Mouse (Mus musculus): Measurements from ENCODE around the gene Usp37. TPM values are rescaled to one million over a fixed set of nuclear protein-coding genes. Genes with fewer than 3 reads are reported as not detected.

Usp37 gene
- polyA plus RNA-seq, 1 experiment, result 11.7 TPM

DNA sequence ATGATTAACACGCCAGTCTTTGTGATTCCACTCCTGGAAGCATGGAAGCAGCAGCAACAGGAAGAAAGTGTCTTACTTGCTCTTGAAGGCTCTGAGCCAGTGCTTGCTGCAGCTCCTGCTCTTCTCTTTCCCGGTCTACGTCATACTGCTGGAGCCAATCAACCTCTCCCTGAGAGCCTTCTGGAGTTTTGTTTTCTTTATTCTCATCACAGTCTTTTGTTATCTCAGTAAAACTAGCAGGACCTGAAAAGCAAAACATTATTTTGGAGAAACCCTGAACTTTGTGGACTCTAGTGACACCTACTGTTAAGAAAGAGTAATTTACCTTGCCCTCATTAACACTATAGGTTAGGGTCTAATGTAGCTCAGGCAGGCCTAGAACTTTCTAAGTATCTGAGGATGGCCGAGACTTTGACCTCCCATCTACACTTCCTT, 91.5 kb downstream of the Usp37 start:
- no peak for TF ChIP-seq POLR2A (IDR thresholded peaks at IDR 0.05; ENCODE audit: borderline replicate concordance, insufficient read depth, low read length)
- TF ChIP-seq CTCF (IDR thresholded peaks at IDR 0.05; ENCODE audit: borderline replicate concordance, insufficient read depth, low read depth, low read length), result peak; percentile 44; the same call in 1 of the 2 replicates
- H3K27ac ChIP-seq (ENCODE audit: insufficient read depth, low read length), result no peak overlapping the region
- H3K4me3 ChIP-seq (replicated peaks; ENCODE audit: insufficient read depth, low read depth, low read length), result no peak overlapping the region
- H3K4me1 ChIP-seq (ENCODE audit: control insufficient read depth, insufficient read depth, low read length), result no peaks in the 10 kb centered on the region
- WGBS, result 57% methylated on average over 4 of the region's 4 CpGs
- DNase-seq, result peak; percentile 17 to 28
- H3K27me3 ChIP-seq (ENCODE audit: control insufficient read depth, insufficient read depth, low read length), result no peaks in the 10 kb centered on the region

GRCm38 (mm10) chr1:74444538-74444937, 99.5 kb downstream of the Usp37 start:
- DNase-seq, result no peak
- WGBS, result 98% methylated on average over 2 of the region's 2 CpGs

DNA sequence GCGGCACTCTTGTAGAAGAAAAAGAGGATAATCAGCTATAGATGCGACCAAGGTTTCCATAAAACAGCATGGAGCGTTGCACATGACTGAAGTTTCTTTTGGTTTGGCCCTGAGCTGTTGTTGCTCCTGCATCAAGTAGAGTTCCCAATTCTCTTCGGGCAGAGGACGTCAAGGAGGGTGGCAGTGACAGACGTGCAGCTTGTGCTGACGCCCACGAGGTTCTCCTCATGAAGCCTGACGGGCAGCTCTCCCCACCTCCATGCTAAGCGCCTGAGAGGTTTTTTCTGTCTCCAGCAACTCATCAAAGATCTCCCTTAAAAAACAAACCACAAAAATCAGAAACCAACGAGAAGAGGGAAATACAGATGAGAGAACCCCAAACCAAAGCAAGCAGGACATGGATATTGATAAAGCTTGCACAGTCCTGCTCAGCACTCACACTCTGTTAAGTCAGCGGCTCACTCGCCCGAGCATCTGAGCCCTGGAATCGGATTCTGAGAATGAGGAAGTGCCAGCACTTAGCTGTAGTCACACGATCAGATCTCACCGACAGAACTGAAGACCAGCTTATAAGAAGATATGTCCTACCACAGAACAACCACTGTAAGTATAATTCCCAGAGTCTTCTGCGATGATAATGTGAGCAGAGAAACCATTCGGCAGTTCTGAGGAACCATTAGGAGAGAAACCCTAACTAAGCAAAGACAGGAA, 104.8 kb downstream of the Usp37 start:
- no peak for DNase-seq
- Histone ChIP-seq H3K4me3 (replicated peaks; ENCODE audit: insufficient read depth, low read depth, low read length) (no peak overlapping the region), H3K4me1 (ENCODE audit: control insufficient read depth, insufficient read depth, low read length) (no peaks in the 10 kb centered on the region), H3K27ac (ENCODE audit: insufficient read depth, low read length) (no peak overlapping the region), H3K27me3 (ENCODE audit: control insufficient read depth, insufficient read depth, low read length) (no peaks in the 10 kb centered on the region)
- WGBS, result 87% methylated on average over 19 of the region's 19 CpGs
- TF ChIP-seq CTCF (IDR thresholded peaks at IDR 0.05; ENCODE audit: borderline replicate concordance, insufficient read depth, low read depth, low read length) (no peak), POLR2A (IDR thresholded peaks at IDR 0.05; ENCODE audit: borderline replicate concordance, insufficient read depth, low read length) (no peak)

More at GRCm38 (mm10) chr1:74444538-74444937, 99.5 kb downstream of the Usp37 start:
- TF ChIP-seq CTCF (IDR thresholded peaks at IDR 0.05; ENCODE audit: borderline replicate concordance, insufficient read depth, low read depth, low read length), result no peak
- TF ChIP-seq POLR2A (IDR thresholded peaks at IDR 0.05; ENCODE audit: borderline replicate concordance, insufficient read depth, low read length), result no peak
- Histone ChIP-seq H3K27ac (ENCODE audit: insufficient read depth, low read length) (no peak overlapping the region), H3K27me3 (ENCODE audit: control insufficient read depth, insufficient read depth, low read length) (no peaks in the 10 kb centered on the region), H3K4me3 (replicated peaks; ENCODE audit: insufficient read depth, low read depth, low read length) (no peak overlapping the region), H3K4me1 (ENCODE audit: control insufficient read depth, insufficient read depth, low read length) (no peaks in the 10 kb centered on the region)

DNA sequence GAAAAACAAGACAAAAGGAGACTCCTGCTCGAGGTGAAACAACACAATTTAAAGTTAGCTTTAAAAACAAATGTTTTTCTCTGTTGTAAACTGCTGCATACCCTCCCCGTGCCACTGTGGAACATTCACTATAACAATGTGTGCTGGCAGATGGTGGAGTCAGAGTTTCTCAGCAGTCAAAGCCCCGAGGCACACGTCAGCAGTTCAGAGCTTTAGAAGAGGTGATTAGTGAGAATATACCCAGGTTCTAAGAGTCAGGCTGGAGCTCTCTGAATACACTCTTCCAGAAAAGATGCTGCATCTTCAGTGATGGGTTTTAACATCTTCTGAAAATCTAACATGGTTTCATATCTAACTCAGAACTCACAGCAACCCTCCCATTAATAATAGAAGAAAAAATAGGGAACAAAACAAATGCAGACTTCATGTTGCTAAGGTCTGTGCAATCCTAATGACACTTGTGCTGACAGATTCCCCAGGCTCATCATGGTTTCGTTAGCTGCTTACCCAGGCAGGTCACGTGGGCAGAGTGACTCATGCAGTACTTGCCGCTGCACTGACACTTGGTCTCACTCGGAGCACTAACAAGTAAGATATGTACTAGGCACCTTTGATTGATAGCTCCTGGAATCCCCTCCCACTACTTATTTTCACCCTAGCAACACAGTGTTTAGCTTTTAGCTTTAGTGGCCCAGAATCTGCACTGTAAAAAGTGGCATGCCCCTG, 106.2 kb downstream of the Usp37 start:
- no peak overlapping the region for H3K27ac ChIP-seq (ENCODE audit: insufficient read depth, low read length)
- no peak for TF ChIP-seq POLR2A (IDR thresholded peaks at IDR 0.05; ENCODE audit: borderline replicate concordance, insufficient read depth, low read length)
- H3K4me3 ChIP-seq (replicated peaks; ENCODE audit: insufficient read depth, low read depth, low read length), result no peak overlapping the region
- WGBS, result 80% methylated on average over 8 of the region's 8 CpGs
- no peaks in the 10 kb centered on the region for H3K27me3 ChIP-seq (ENCODE audit: control insufficient read depth, insufficient read depth, low read length)
- DNase-seq, result peak in 1 of 2 experiments; percentile 32
- no peaks in the 10 kb centered on the region for H3K4me1 ChIP-seq (ENCODE audit: control insufficient read depth, insufficient read depth, low read length)

DNA sequence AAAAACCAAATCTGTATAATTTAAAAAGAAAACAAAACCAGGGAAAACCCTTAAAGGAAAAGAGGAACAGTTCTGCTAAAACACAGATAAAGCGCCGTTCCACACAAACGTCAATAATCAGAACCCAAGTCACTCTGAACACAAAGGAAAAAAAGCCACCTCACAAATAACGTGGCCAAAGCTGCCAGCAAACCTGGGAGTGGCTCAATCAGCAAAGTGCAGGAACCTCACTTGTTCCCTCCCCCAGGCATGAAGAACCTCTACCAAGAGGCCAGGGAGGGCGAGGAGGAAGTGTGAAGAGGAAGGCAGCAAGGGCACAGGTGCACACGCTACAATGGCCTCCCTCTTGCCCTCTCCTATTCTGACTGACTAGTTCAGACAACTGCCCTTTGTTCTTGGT, 108.5 kb downstream of the Usp37 start:
- H3K4me3 ChIP-seq (replicated peaks; ENCODE audit: insufficient read depth, low read depth, low read length), result no peak overlapping the region
- H3K4me1 ChIP-seq (ENCODE audit: control insufficient read depth, insufficient read depth, low read length), result no peaks in the 10 kb centered on the region
- no peak overlapping the region for H3K27ac ChIP-seq (ENCODE audit: insufficient read depth, low read length)
- TF ChIP-seq POLR2A (IDR thresholded peaks at IDR 0.05; ENCODE audit: borderline replicate concordance, insufficient read depth, low read length) (no peak), CTCF (IDR thresholded peaks at IDR 0.05; ENCODE audit: borderline replicate concordance, insufficient read depth, low read depth, low read length) (no peak)
- no peaks in the 10 kb centered on the region for H3K27me3 ChIP-seq (ENCODE audit: control insufficient read depth, insufficient read depth, low read length)
- no peak for DNase-seq
- WGBS, result 88% methylated on average over 6 of the region's 6 CpGs

GRCm38 (mm10) chr1:74434596-74434995, 109.5 kb downstream of the Usp37 start:
- WGBS, result 59% methylated on average over 5 of the region's 5 CpGs

GRCm38 (mm10) chr1:74433220-74433619, 110.9 kb downstream of the Usp37 start:
- no peak overlapping the region for H3K27ac ChIP-seq (ENCODE audit: insufficient read depth, low read length)
- 86% methylated on average over 6 of the region's 6 CpGs for WGBS
- no peak for TF ChIP-seq CTCF (IDR thresholded peaks at IDR 0.05; ENCODE audit: borderline replicate concordance, insufficient read depth, low read depth, low read length)
- TF ChIP-seq POLR2A (IDR thresholded peaks at IDR 0.05; ENCODE audit: borderline replicate concordance, insufficient read depth, low read length), result no peak

More at GRCm38 (mm10) chr1:74434596-74434995, 109.5 kb downstream of the Usp37 start:
- TF ChIP-seq POLR2A (IDR thresholded peaks at IDR 0.05; ENCODE audit: borderline replicate concordance, insufficient read depth, low read length) (no peak), CTCF (IDR thresholded peaks at IDR 0.05; ENCODE audit: borderline replicate concordance, insufficient read depth, low read depth, low read length) (no peak)
- Histone ChIP-seq H3K27ac (ENCODE audit: insufficient read depth, low read length) (no peak overlapping the region), H3K4me3 (replicated peaks; ENCODE audit: insufficient read depth, low read depth, low read length) (no peak overlapping the region), H3K27me3 (ENCODE audit: control insufficient read depth, insufficient read depth, low read length) (no peaks in the 10 kb centered on the region), H3K4me1 (ENCODE audit: control insufficient read depth, insufficient read depth, low read length) (no peaks in the 10 kb centered on the region)
- no peak for DNase-seq

GRCm38 (mm10) chr1:74425845-74426244, 118.2 kb downstream of the Usp37 start:
- TF ChIP-seq CTCF (IDR thresholded peaks at IDR 0.05; ENCODE audit: borderline replicate concordance, insufficient read depth, low read depth, low read length) (no peak), POLR2A (IDR thresholded peaks at IDR 0.05; ENCODE audit: borderline replicate concordance, insufficient read depth, low read length) (no peak)
- WGBS, result 76% methylated on average over 7 of the region's 7 CpGs
- H3K27me3 ChIP-seq (ENCODE audit: control insufficient read depth, insufficient read depth, low read length), result no peaks in the 10 kb centered on the region
- no peak overlapping the region for H3K27ac ChIP-seq (ENCODE audit: insufficient read depth, low read length)
- DNase-seq, result no peak
- no peaks in the 10 kb centered on the region for H3K4me1 ChIP-seq (ENCODE audit: control insufficient read depth, insufficient read depth, low read length)
- H3K4me3 ChIP-seq (replicated peaks; ENCODE audit: insufficient read depth, low read depth, low read length), result no peak overlapping the region

More at GRCm38 (mm10) chr1:74433220-74433619, 110.9 kb downstream of the Usp37 start:
- Histone ChIP-seq H3K4me3 (replicated peaks; ENCODE audit: insufficient read depth, low read depth, low read length) (no peak overlapping the region), H3K4me1 (ENCODE audit: control insufficient read depth, insufficient read depth, low read length) (no peaks in the 10 kb centered on the region), H3K27me3 (ENCODE audit: control insufficient read depth, insufficient read depth, low read length) (no peaks in the 10 kb centered on the region)
- no peak for DNase-seq

Measured in cerebellum, adult 2 months (tissue).